ENCODE assay signal across 8 mouse cellular contexts in the genomic region with DNA sequence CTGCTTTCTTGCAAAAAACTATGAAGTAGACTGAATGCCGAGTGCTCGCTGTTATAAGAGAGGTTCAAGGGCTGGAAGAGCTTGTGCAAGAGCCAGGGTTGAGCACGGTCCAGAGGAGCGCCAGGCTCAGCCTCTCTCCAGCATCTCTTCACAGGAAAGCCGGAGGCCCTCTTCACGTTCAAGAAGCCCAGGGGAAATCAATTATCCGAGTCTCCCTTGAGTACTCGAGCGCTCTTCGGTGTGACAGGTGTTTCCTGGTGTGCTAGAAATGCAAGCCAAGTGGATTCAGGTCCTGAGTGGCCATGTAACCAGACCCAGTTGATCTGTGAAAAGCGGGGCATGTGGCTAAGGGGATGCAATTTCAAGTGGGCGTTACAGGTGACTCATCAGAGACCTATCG. TPM values are rescaled to one million over a fixed set of nuclear protein-coding genes. Genes with fewer than 3 reads are reported as not detected.
DNase-seq lines count a peak whose midpoint lies in the region; ATAC-seq and TF ChIP-seq lines count a peak whose summit lies in the region.

Gene Kbtbd8, plus strand, starts transcription at position 295 of the 400 bp plus-strand sequence.

- H3K27me3 ChIP-seq in forebrain, postnatal 0 days (ENCODE audit: insufficient read depth, low read length) = no peaks in the 10 kb centered on the region
- H3K27me3 ChIP-seq in kidney, embryonic 15.5 days = 0 out of 2 replicates have a peak, but pooled peaks cover 10% of the 10 kb centered on the region
- H3K27me3 ChIP-seq in thymus, adult 2 months (ENCODE audit: control insufficient read depth, insufficient read depth, low read length) = no peaks in the 10 kb centered on the region

- intact Hi-C loops in left cerebral cortex, postnatal 10 days (cut with DNase I) = loop anchor here (10.0 kb wide), 1 partner anchor 88 kb away; no protein-coding TSS in a partner anchor
- intact Hi-C loops in left cerebral cortex, postnatal 36 days (cut with DNase I) = no loop called here

- peak within 1 kb of the TSS; percentile 59 for H3K4me2 ChIP-seq in forebrain, postnatal 0 days (ENCODE audit: low read depth)
- peak within 1 kb of the TSS; percentile 80 for H3K4me2 ChIP-seq in kidney, embryonic 15.5 days

- 27% methylated on average over 13 of the region's 13 CpGs for WGBS in forebrain, postnatal 0 days
- 27% methylated on average over 13 of the region's 13 CpGs for WGBS in kidney, embryonic 15.5 days
- WGBS in macrophage (ENCODE audit: missing documents) = 41% methylated on average over 12 of the region's 13 CpGs
- 47% methylated on average over 13 of the region's 13 CpGs for WGBS in thymus, adult 2 months

- peak; percentile 7 to 22 for DNase-seq in left cerebral cortex, postnatal 10 days (ENCODE audit: extremely low spot score in 1 of 2, low spot score in 2 of 2)
- DNase-seq in left cerebral cortex, postnatal 36 days (ENCODE audit: low spot score in 2 of 2) = no peak
- DNase-seq in adrenal gland, postnatal 36 days = peak; percentile 24 to 26
- DNase-seq in forebrain, postnatal 0 days = no peak
- peak; percentile 22 for DNase-seq in thymus, adult 2 months
- no peak for DNase-seq in ovary, postnatal 10 days (ENCODE audit: low spot score)

- no peak for TF ChIP-seq CTCF in forebrain, postnatal 0 days (IDR thresholded peaks at IDR 0.05; ENCODE audit: low read depth)
- no peak for TF ChIP-seq CTCF in thymus, adult 2 months (IDR thresholded peaks at IDR 0.05; ENCODE audit: borderline replicate concordance, control insufficient read depth, extremely low read depth, insufficient read depth, low read length, poor library complexity)

- H3K4me1 ChIP-seq in forebrain, postnatal 0 days (ENCODE audit: insufficient read depth) = no peaks in the 10 kb centered on the region
- H3K4me1 ChIP-seq in kidney, embryonic 15.5 days = peaks cover 13% of the 10 kb centered on the region
- H3K4me1 ChIP-seq in thymus, adult 2 months (replicated peaks; ENCODE audit: control insufficient read depth, insufficient read depth, low read length) = peaks cover 7% of the 10 kb centered on the region

- ATAC-seq in forebrain, postnatal 0 days = no peak
- ATAC-seq in kidney, embryonic 15.5 days (replicated peaks; ENCODE audit: low FRiP score) = peak; percentile 0; the same call in 1 of the 2 replicates

- peak within 1 kb of the TSS; percentile 93 for H3K27ac ChIP-seq in forebrain, postnatal 0 days (ENCODE audit: low read depth, low read length)
- peak within 1 kb of the TSS; percentile 33 for H3K27ac ChIP-seq in kidney, embryonic 15.5 days
- H3K27ac ChIP-seq in macrophage = no peak within 1 kb of the TSS
- no peak within 1 kb of the TSS; the same call in 1 of the 2 replicates for H3K27ac ChIP-seq in thymus, adult 2 months (ENCODE audit: control insufficient read depth, insufficient read depth, low read length)

- H3K79me2 ChIP-seq in macrophage (ENCODE audit: inconsistent target) = no peaks in the 10 kb centered on the region

- peak within 1 kb of the TSS; percentile 74 for H3K9ac ChIP-seq in forebrain, postnatal 0 days
- peak within 1 kb of the TSS; percentile 52 for H3K9ac ChIP-seq in kidney, embryonic 15.5 days

- no peaks in the 10 kb centered on the region for H3K9me3 ChIP-seq in forebrain, postnatal 0 days (ENCODE audit: low read length)
- H3K9me3 ChIP-seq in kidney, embryonic 15.5 days (replicated peaks) = no peaks in the 10 kb centered on the region

- no peak for TF ChIP-seq POLR2A in thymus, adult 2 months (IDR thresholded peaks at IDR 0.05; ENCODE audit: control insufficient read depth, extremely low read depth, insufficient read depth, low read length, poor library complexity)

- H3K4me3 ChIP-seq in forebrain, postnatal 0 days (ENCODE audit: low read depth, low read length) = peak within 1 kb of the TSS; percentile 92
- H3K4me3 ChIP-seq in kidney, embryonic 15.5 days (replicated peaks) = peak within 1 kb of the TSS; percentile 63
- H3K4me3 ChIP-seq in macrophage (ENCODE audit: inconsistent target) = peak within 1 kb of the TSS; percentile 5; the same call in 1 of the 2 replicates
- peak within 1 kb of the TSS; percentile 79 for H3K4me3 ChIP-seq in thymus, adult 2 months (ENCODE audit: control insufficient read depth, insufficient read depth, low read length)

- 0 out of 2 replicates have a peak, but pooled peaks cover under 1% of the 10 kb centered on the region for H3K36me3 ChIP-seq in forebrain, postnatal 0 days (ENCODE audit: insufficient read depth)
- H3K36me3 ChIP-seq in kidney, embryonic 15.5 days = 0 out of 2 replicates have a peak, but pooled peaks cover under 1% of the 10 kb centered on the region
- no peaks in the 10 kb centered on the region for H3K36me3 ChIP-seq in macrophage (ENCODE audit: inconsistent target)
- H3K36me3 ChIP-seq in thymus, adult 2 months (ENCODE audit: control insufficient read depth, insufficient read depth, low read length) = peaks cover 3% of the 10 kb centered on the region

RNA-seq across cellular contexts. Expression of gene Kbtbd8, which starts in this region (rescaled TPM):
- 10 to 100 TPM in 1 of 2 experiments, 1 to 10 TPM in 1; 5.9 to 10.3 TPM for total RNA-seq in left cerebral cortex, postnatal 10 days (2021)
- 1 to 10 TPM; 7.8 to 7.9 TPM for total RNA-seq in left cerebral cortex, postnatal 36 days (2021)
- 1 to 10 TPM; 3.8 to 4.2 TPM for total RNA-seq in adrenal gland, postnatal 36 days (2021)
- total RNA-seq in forebrain, postnatal 0 days (2014; rRNA removed) = 6.0 and 7.3 TPM in 2 replicates
- 1.2 and 1.3 TPM in 2 replicates for polyA plus RNA-seq in forebrain, postnatal 0 days (2015; fragmentation: Nextera tagmentation; extraction: Ambion mirVana)
- polyA plus RNA-seq in kidney, embryonic 15.5 days (2015; fragmentation: Nextera tagmentation; extraction: Ambion mirVana) = 2.6 and 3.1 TPM in 2 replicates
- 1 to 10 TPM in 13 of 26 experiments, under 1 TPM in 12, not detected in 1; 0.25 to 3.7 (median 1.0) TPM for total RNA-seq in macrophage (2018; cell fraction: chromatin; rRNA removed)
- total RNA-seq in macrophage (2018; cell fraction: cytosol; rRNA removed) = 1 to 10 TPM in 11 of 26 experiments, under 1 TPM in 15; 0.43 to 1.4 (median 0.99) TPM
- 1 to 10 TPM in 12 of 26 experiments, under 1 TPM in 14; 0.24 to 9.3 (median 0.92) TPM for total RNA-seq in macrophage (2018; cell fraction: nucleus; rRNA removed)
- polyA plus RNA-seq in macrophage (2018) = 0.68 to 1.7 TPM (median 0.76 TPM) in 3 replicates
- polyA plus RNA-seq in thymus, adult 2 months (2012; rRNA removed) = 0.83 and 2.2 TPM in 2 replicates

Comparison
In these comparisons a context has a peak if more than half of its experiments do, and no peak if none do; other contexts are left out.
1. DNase-seq: peak in left cerebral cortex, postnatal 10 days (2 of 2), adrenal gland, postnatal 36 days (2 of 2) and thymus, adult 2 months (single experiment); none in left cerebral cortex, postnatal 36 days (0 of 2), forebrain, postnatal 0 days (single experiment) and ovary, postnatal 10 days (single experiment).
2. H3K27ac ChIP-seq: peak in forebrain, postnatal 0 days (single experiment) and kidney, embryonic 15.5 days (single experiment); none in macrophage (single experiment) and thymus, adult 2 months (single experiment).
3. H3K4me3 ChIP-seq: peak in every context shown above with its lines; median percentile 92 in forebrain, postnatal 0 days; 79 in thymus, adult 2 months; 63 in kidney, embryonic 15.5 days; 5 in macrophage.